Mouse (Mus musculus) bone marrow, adult 2 months (tissue): Measurements from ENCODE around the gene Pbx2.

ENCODE experiments used
- CTCF ChIP-seq: fragments of 200-500 bp; IDR thresholded peaks from 2 replicates; pipeline ENCODE4 v1.5.1; 2011; ENCODE audit warnings: low read length, control low read depth; ENCODE audit not compliant: control insufficient read depth, insufficient read depth
- POLR2A ChIP-seq: fragments of 200-500 bp; IDR thresholded peaks from 2 replicates; pipeline ENCODE4 v1.6.1; 2011; ENCODE audit warnings: low read depth, mild to moderate bottlenecking, control low read depth, low read length, borderline replicate concordance; ENCODE audit not compliant: control insufficient read depth

DNA sequence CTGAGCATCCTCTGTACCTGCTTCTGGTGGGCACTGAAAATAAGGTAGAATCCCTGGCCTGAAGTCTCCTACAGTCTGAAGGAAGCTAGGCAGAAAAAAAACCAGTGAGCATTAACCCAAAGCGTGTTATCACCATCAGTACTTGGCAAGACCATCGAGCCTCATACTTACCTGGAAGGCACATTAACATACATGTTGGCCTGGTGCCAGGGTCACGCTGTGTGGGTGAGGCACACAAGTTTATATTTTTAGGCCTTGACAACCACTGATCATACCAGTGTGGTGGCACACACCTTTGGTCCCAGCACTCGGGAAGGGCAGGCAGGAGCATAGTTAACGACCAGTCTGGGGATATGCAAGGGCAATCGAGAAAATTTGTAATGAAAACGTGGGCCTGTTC, 16.9 kb downstream of the Pbx2 start:
- no peak for TF ChIP-seq CTCF
- no peak for TF ChIP-seq POLR2A
